In the genomic region with DNA sequence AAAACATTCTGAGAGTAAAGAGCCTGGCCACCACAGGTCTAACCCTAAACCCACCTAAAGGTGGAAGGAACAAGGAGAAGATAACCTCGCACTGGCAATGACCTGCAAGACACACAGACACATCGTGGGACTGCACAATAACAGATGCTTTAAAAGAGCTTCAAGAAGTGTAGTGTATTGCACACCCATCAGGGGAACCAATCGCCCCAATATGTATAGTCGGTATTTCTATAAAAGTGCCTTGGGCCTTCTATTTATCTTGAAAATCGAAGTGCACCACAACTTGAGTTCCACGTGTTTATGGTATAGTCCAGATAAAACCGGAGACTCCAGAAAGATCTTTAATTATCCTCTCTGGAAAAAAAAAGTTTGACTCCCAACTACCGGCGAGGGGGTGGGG, we compare ENCODE assay signal across 8 mouse cellular contexts. TPM values are rescaled to one million over a fixed set of nuclear protein-coding genes. Genes with fewer than 3 reads are reported as not detected.
DNase-seq lines count a peak whose midpoint lies in the region; ATAC-seq and TF ChIP-seq lines count a peak whose summit lies in the region.

No protein-coding gene starts in this region.

- WGBS in lung, embryonic 14.5 days = 13% methylated on average over 9 of the region's 9 CpGs
- WGBS in embryonic facial prominence, embryonic 10.5 days = 22% methylated on average over 9 of the region's 9 CpGs
- 23% methylated on average over 8 of the region's 9 CpGs for WGBS in hindbrain, embryonic 16.5 days

- TF ChIP-seq POLR2A in myocyte (IDR thresholded peaks at IDR 0.05; ENCODE audit: insufficient read length, low read depth) = no peak

- H3K4me2 ChIP-seq in lung, embryonic 14.5 days = peak overlapping the region; percentile 77
- peak overlapping the region; percentile 74 for H3K4me2 ChIP-seq in hindbrain, embryonic 16.5 days (ENCODE audit: low read length)
- H3K4me2 ChIP-seq in myocyte (ENCODE audit: low read depth) = peak overlapping the region; percentile 86

- ATAC-seq in lung, embryonic 14.5 days (ENCODE audit: insufficient read depth) = no peak; the same call in 1 of the 2 replicates
- ATAC-seq in hindbrain, embryonic 16.5 days = no peak

- TF ChIP-seq CTCF in lung, embryonic 14.5 days (IDR thresholded peaks at IDR 0.05; ENCODE audit: low read depth) = no peak

- H3K4me3 ChIP-seq in lung, embryonic 14.5 days (ENCODE audit: low read depth, low read length) = peak overlapping the region; percentile 52
- H3K4me3 ChIP-seq in embryonic facial prominence, embryonic 10.5 days = peak overlapping the region; percentile 87
- H3K4me3 ChIP-seq in hindbrain, embryonic 16.5 days (ENCODE audit: low read length) = peak overlapping the region; percentile 77
- peak overlapping the region; percentile 66 for H3K4me3 ChIP-seq in myocyte

- peak overlapping the region; percentile 63 for H3K9ac ChIP-seq in lung, embryonic 14.5 days
- H3K9ac ChIP-seq in hindbrain, embryonic 16.5 days (ENCODE audit: low read depth, low read length) = peak overlapping the region; percentile 82

- H3K79me2 ChIP-seq in myocyte (ENCODE audit: control insufficient read depth, insufficient read depth) = peaks cover 36% of the 10 kb centered on the region

- peak; percentile 58 for DNase-seq in lung, embryonic 14.5 days
- DNase-seq in lung, postnatal 14 days = no peak
- DNase-seq in embryonic facial prominence, embryonic 10.5 days (ENCODE audit: low spot score) = peak; percentile 25
- DNase-seq in spleen, postnatal 10 days (ENCODE audit: low spot score in 2 of 2) = no peak
- no peak for DNase-seq in frontal cortex, postnatal 10 days (ENCODE audit: low spot score in 2 of 2)
- DNase-seq in testis, postnatal 10 days (ENCODE audit: low spot score) = no peak

- no peaks in the 10 kb centered on the region for H3K9me3 ChIP-seq in lung, embryonic 14.5 days (ENCODE audit: low read depth, low read length)
- no peaks in the 10 kb centered on the region for H3K9me3 ChIP-seq in embryonic facial prominence, embryonic 10.5 days
- no peaks in the 10 kb centered on the region for H3K9me3 ChIP-seq in hindbrain, embryonic 16.5 days (ENCODE audit: control insufficient read depth, low read length)

- H3K27ac ChIP-seq in lung, embryonic 14.5 days (ENCODE audit: low read depth) = peak overlapping the region; percentile 77
- peak overlapping the region; percentile 99 for H3K27ac ChIP-seq in embryonic facial prominence, embryonic 10.5 days (replicated peaks)
- H3K27ac ChIP-seq in hindbrain, embryonic 16.5 days (ENCODE audit: low read depth, low read length) = peak overlapping the region; percentile 88; the same call in 1 of the 2 replicates

- no peaks in the 10 kb centered on the region for H3K27me3 ChIP-seq in lung, embryonic 14.5 days (ENCODE audit: insufficient read depth, low read length)
- no peaks in the 10 kb centered on the region for H3K27me3 ChIP-seq in embryonic facial prominence, embryonic 10.5 days (replicated peaks; ENCODE audit: low read depth, poor library complexity, severe bottlenecking)
- no peaks in the 10 kb centered on the region for H3K27me3 ChIP-seq in hindbrain, embryonic 16.5 days (replicated peaks; ENCODE audit: control insufficient read depth, insufficient read depth, low read length)
- H3K27me3 ChIP-seq in myocyte (ENCODE audit: control insufficient read depth, insufficient read depth, insufficient read length) = no peaks in the 10 kb centered on the region

- peaks cover 20% of the 10 kb centered on the region for H3K36me3 ChIP-seq in lung, embryonic 14.5 days (ENCODE audit: insufficient read depth)
- H3K36me3 ChIP-seq in embryonic facial prominence, embryonic 10.5 days (replicated peaks) = peaks cover 27% of the 10 kb centered on the region
- H3K36me3 ChIP-seq in hindbrain, embryonic 16.5 days (ENCODE audit: control insufficient read depth, insufficient read depth, low read length) = no peaks in the 10 kb centered on the region
- H3K36me3 ChIP-seq in myocyte (ENCODE audit: control insufficient read depth, insufficient read depth) = peaks cover 7% of the 10 kb centered on the region

- peak overlapping the region; percentile 41 for H3ac ChIP-seq in myocyte (ENCODE audit: control insufficient read depth, insufficient read length)

- H3K4me1 ChIP-seq in lung, embryonic 14.5 days (ENCODE audit: insufficient read depth) = 0 out of 2 replicates have a peak, but pooled peaks cover 7% of the 10 kb centered on the region
- H3K4me1 ChIP-seq in embryonic facial prominence, embryonic 10.5 days = peaks cover 30% of the 10 kb centered on the region
- H3K4me1 ChIP-seq in hindbrain, embryonic 16.5 days (ENCODE audit: control insufficient read depth, insufficient read depth, low read depth, low read length) = peaks cover 9% of the 10 kb centered on the region

TF ChIP-seq in myocyte, 11 proteins besides CTCF, POLR2A, EP300 and RAD21:
- TF ChIP-seq MYOD1 (IDR thresholded peaks at IDR 0.05; ENCODE audit: control insufficient read depth in 1 of 3, insufficient read length in 2 of 3, low read depth in 2 of 3) = no peak
- no peak for TF ChIP-seq MYOG (IDR thresholded peaks at IDR 0.05; ENCODE audit: control insufficient read depth in 1 of 3, insufficient read depth in 1 of 3, insufficient read length in 2 of 3, low read depth in 2 of 3)
- TF ChIP-seq USF1 (IDR thresholded peaks at IDR 0.05; ENCODE audit: low read depth) = no peak
- no peak for TF ChIP-seq MAX (IDR thresholded peaks at IDR 0.05; ENCODE audit: low read depth)
- no peak for TF ChIP-seq SRF (IDR thresholded peaks at IDR 0.05; ENCODE audit: control insufficient read depth, insufficient read length, low read depth)
- no peak for TF ChIP-seq TCF12 (IDR thresholded peaks at IDR 0.05; ENCODE audit: insufficient read depth, poor library complexity, severe bottlenecking)
- no peak for TF ChIP-seq REST (IDR thresholded peaks at IDR 0.05; ENCODE audit: insufficient read depth, insufficient read length)
- no peak for TF ChIP-seq CEBPB (IDR thresholded peaks at IDR 0.05; ENCODE audit: insufficient read depth, poor library complexity, severe bottlenecking)
- no peak for TF ChIP-seq TCF3 (IDR thresholded peaks at IDR 0.05; ENCODE audit: insufficient read length, low read depth)
- no peak for TF ChIP-seq E2F4 (IDR thresholded peaks at IDR 0.05; ENCODE audit: insufficient read depth)
- no peak for TF ChIP-seq POLR2AphosphoS2 (IDR thresholded peaks at IDR 0.05; ENCODE audit: insufficient read length, low read depth)
TF ChIP-seq in myocyte: peak in this region for 0.

RNA-seq across cellular contexts. Expression of gene Dut, which starts 0.3 kb away (rescaled TPM):
- 197 and 198 TPM in 2 replicates for polyA plus RNA-seq in lung, embryonic 14.5 days (2014; fragmentation: Nextera tagmentation; extraction: Ambion mirVana)
- polyA plus RNA-seq in embryonic facial prominence, embryonic 10.5 days (2016; fragmentation: Nextera tagmentation; extraction: Ambion mirVana) = 265 and 285 TPM in 2 replicates
- 72.8 and 75.4 TPM in 2 replicates for polyA plus RNA-seq in hindbrain, embryonic 16.5 days (2015; fragmentation: Nextera tagmentation; extraction: Ambion mirVana)
- 57.1 TPM for polyA plus RNA-seq in myocyte (2012; fragmentation: generic; extraction: Trizol)

Comparison
In these comparisons a context has a peak if more than half of its experiments do, and no peak if none do; other contexts are left out.
1. DNase-seq: peak in lung, embryonic 14.5 days (single experiment) and embryonic facial prominence, embryonic 10.5 days (single experiment); none in lung, postnatal 14 days (single experiment), spleen, postnatal 10 days (0 of 2), frontal cortex, postnatal 10 days (0 of 2) and testis, postnatal 10 days (single experiment).
2. Peak in every context shown above with its lines, with median percentiles within 50 percentile points of each other: H3K27ac ChIP-seq, H3K4me2 ChIP-seq and H3K4me3 ChIP-seq.